Mouse (Mus musculus) heart, embryonic 13.5 days (tissue): Measurements from ENCODE around the gene Prkacb. TPM values are rescaled to one million over a fixed set of nuclear protein-coding genes. Genes with fewer than 3 reads are reported as not detected.
"Not testable (repeated sequence)": the region's sequence is repeated elsewhere in the genome, so short reads cannot be mapped to it uniquely, and the experiment has no call there.

ENCODE experiments used
- ATAC-seq: fragments of 200-750 bp; cut with Nextera tagmentation; 2 replicates; pipeline ENCODE4 v1.8.0; 2017; ENCODE audit warnings: moderate TSS enrichment; ENCODE audit not compliant: insufficient number of reproducible peaks, low FRiP score, low TSS enrichment; ENCODE audit errors: extremely low read depth
- H3K27ac ChIP-seq: fragments of 300-500 bp; sonication (generic); replicated peaks from 2 replicates; pipeline ENCODE4 v1.5.1; 2015; ENCODE audit warnings: moderate library complexity, mild to moderate bottlenecking, inconsistent platforms
- H3K27me3 ChIP-seq: fragments of 300-500 bp; sonication (generic); replicated peaks from 2 replicates; pipeline ENCODE4 v1.6.1; 2015; ENCODE audit warnings: mild to moderate bottlenecking, inconsistent platforms
- H3K36me3 ChIP-seq: fragments of 300-500 bp; sonication (generic); 2 replicates; pipeline ENCODE4 v1.6.1; 2015; ENCODE audit warnings: mild to moderate bottlenecking, inconsistent platforms
- H3K4me1 ChIP-seq: fragments of 300-500 bp; sonication (generic); 2 replicates; pipeline ENCODE4 v1.6.1; 2015; ENCODE audit warnings: inconsistent platforms
- H3K4me2 ChIP-seq: fragments of 300-500 bp; sonication (generic); 2 replicates; pipeline ENCODE4 v1.6.1; 2015; ENCODE audit warnings: inconsistent platforms, mild to moderate bottlenecking, moderate library complexity
- H3K4me3 ChIP-seq: fragments of 300-500 bp; sonication (generic); 2 replicates; pipeline ENCODE4 v1.5.1; 2015; ENCODE audit warnings: moderate library complexity, mild to moderate bottlenecking, inconsistent platforms
- H3K9ac ChIP-seq: fragments of 300-500 bp; sonication (generic); 2 replicates; pipeline ENCODE4 v1.6.1; 2015; ENCODE audit warnings: inconsistent platforms, mild to moderate bottlenecking, moderate library complexity
- H3K9me3 ChIP-seq: fragments of 300-500 bp; sonication (generic); 2 replicates; pipeline ENCODE4 v1.6.1; 2016; ENCODE audit warnings: inconsistent platforms
- WGBS: fragments of 180-500 bp; shearing (Covaris S2); methylation state at CpG from one replicate; pipeline ENCODE4 v1.1.7; 2015; ENCODE audit warnings: mixed read lengths; 5-methylcytosine and 5-hydroxymethylcytosine counted together
- polyA plus RNA-seq: library from polyadenylated mRNA; unstranded; fragments of >200 nt; fragmentation: Nextera tagmentation; extraction: Ambion mirVana; gene quantifications from 2 replicates; pipeline ENCODE4 v1.2.1, GENCODE M21; 2015

Prkacb gene
- polyA plus RNA-seq, 1 experiment from 2014 or later: 45.2 TPM

DNA sequence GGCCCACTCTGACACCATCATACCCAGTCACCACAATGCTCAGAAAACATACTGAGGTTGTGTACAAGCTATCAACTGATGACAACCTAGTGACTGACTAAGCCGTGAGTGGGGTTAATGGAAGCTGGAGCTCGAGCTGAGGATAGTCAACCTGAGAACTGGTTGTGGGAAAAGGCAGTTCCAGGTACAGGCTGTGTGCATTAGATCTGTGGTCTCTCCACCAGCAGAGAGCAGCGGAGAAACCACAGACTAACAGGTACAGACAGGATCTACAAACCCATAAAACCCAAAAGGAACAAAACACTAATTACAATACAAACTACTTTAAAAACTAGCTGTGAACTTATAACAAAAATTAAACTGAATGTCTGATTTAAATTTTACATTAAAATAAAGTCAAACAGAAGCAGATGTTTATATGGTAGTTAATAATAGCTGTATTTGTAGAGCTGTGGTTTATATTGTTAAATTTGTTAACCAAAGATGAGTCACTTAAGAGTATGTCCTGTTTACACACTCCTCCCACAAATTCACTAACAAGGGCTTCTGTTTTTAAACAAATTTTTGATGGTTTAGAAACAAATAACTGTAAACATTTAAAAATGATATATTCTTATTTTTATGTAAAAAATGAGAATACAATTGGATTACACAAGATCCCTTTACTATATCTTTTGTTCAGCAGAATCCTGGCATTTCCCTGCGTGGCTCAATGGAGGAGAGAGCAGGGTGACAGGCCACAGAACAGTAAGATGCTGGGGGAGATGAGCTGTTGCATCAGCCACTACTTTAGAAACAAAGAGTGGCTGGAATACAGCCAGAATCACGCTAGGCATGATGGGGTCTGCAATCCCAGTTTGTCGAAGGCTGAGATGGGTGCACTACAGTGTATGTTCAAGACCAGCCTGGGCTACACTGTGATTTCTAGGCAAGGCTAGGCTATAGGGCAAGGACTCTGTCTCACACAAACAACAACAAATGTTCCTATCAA, 54.5 kb downstream of the Prkacb start:
- Histone ChIP-seq H3K9me3 (no peaks in the 10 kb centered on the region), H3K4me3 (no peak overlapping the region), H3K27ac (no peak overlapping the region), H3K36me3 (peaks cover 21% of the 10 kb centered on the region), H3K9ac (no peak overlapping the region), H3K4me2 (no peak overlapping the region), H3K4me1 (peaks cover 4% of the 10 kb centered on the region; the same call in 1 of the 2 replicates), H3K27me3 (no peaks in the 10 kb centered on the region)
- no peak for ATAC-seq
- 73% methylated on average over 6 of the region's 6 CpGs for WGBS

DNA sequence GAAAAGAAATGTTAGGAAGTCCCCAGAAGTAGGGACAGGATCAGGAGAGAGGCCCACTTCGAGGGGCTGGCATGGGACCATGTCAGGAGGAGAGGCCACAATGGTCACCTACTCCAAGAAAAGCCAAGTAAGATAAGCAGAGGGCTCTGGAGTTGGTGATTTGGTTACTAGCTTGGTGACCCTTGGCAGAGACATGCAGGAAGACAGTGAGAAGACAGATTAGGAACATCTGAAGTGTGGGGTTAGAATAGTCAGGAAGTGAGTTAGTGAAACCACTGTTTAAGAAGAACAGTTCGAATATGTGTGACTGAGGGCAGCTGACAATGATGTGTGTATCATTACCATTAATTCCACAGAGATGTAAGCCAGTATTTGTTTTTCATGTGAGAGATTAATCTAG, 58.5 kb downstream of the Prkacb start:
- no peak overlapping the region for H3K4me3 ChIP-seq
- ATAC-seq: no peak
- peaks cover 53% of the 10 kb centered on the region for H3K36me3 ChIP-seq
- H3K27ac ChIP-seq: no peak overlapping the region
- no peaks in the 10 kb centered on the region for H3K9me3 ChIP-seq
- H3K9ac ChIP-seq: no peak overlapping the region
- no peaks in the 10 kb centered on the region for H3K27me3 ChIP-seq
- no peak overlapping the region for H3K4me2 ChIP-seq
- H3K4me1 ChIP-seq: peaks cover 4% of the 10 kb centered on the region; the same call in 1 of the 2 replicates
- WGBS: 60% methylated on average over 2 of the region's 2 CpGs

DNA sequence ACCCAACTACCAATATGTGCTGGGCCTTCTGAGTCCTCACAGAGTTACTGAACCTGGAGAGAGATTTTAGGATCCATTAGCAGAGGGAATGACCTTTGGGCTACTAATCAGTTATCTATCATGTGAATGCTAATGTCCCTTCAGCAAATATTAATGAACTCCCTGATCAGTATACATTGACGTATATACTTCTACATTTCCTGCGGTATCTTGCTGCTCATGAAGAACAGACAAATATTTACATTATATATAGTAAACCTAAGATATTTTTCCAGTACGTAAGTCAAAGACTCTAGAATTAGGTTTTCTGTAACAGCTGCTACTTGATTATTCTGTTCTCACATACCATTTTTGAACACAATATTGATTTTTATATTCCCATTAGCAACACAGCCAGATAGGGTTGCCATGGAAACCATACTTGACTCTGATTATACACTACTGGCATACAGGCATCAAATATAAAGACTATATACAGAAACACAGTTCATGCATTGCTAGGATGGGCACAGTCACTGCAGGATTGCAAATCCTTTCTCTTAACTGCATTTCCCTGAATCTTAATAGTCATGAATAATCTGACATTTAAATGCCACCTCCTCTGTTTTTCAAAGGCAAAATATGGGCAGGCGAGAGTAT, 71.1 kb downstream of the Prkacb start:
- no peak for ATAC-seq
- Histone ChIP-seq H3K9me3 (no peaks in the 10 kb centered on the region), H3K4me3 (no peak overlapping the region), H3K4me2 (no peak overlapping the region), H3K9ac (no peak overlapping the region), H3K36me3 (peaks cover 80% of the 10 kb centered on the region), H3K27ac (no peak overlapping the region), H3K4me1 (no peaks in the 10 kb centered on the region), H3K27me3 (no peaks in the 10 kb centered on the region)
- WGBS: 88% methylated on average over 4 of the region's 4 CpGs

- Histone ChIP-seq H3K9ac (no peak overlapping the region), H3K4me1 (peaks cover under 1% of the 10 kb centered on the region; the same call in 1 of the 2 replicates), H3K4me3 (no peak overlapping the region), H3K9me3 (no peaks in the 10 kb centered on the region), H3K4me2 (no peak overlapping the region), H3K27me3 (no peaks in the 10 kb centered on the region), H3K36me3 (peaks cover 78% of the 10 kb centered on the region), H3K27ac (no peak overlapping the region)
- no peak for ATAC-seq
- WGBS: 71% methylated on average over 5 of the region's 5 CpGs
These were observed 71.6 kb downstream of the Prkacb start for GRCm38 (mm10) chr3:146741158-146741557.

DNA sequence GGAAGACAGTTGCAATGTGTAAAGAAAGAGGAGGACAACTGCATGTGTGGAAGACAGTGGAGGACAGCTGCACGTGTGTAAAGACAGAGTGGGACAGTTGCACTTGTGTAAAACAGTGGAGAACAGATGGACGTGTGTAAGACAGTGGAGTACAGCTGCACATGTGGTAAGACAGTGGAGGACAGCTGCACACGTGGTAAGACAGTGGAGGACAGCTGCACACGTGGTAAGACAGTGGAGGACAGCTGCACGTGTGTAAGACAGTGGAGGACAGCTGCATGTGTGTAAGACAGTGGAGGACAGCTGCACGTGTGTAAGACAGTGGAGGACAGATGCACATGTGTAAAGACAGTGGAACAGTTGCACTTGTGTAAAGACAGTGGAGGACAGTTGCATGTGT, 76.6 kb downstream of the Prkacb start:
- H3K27ac ChIP-seq, H3K4me3 ChIP-seq, H3K9me3 ChIP-seq, H3K9ac ChIP-seq, H3K27me3 ChIP-seq, H3K4me2 ChIP-seq, ATAC-seq: not testable (repeated sequence)
- WGBS: 76% methylated on average over 6 of the region's 6 CpGs
- H3K4me1 ChIP-seq: peaks cover 26% of the 10 kb centered on the region
- H3K36me3 ChIP-seq: peaks cover 57% of the 10 kb centered on the region

DNA sequence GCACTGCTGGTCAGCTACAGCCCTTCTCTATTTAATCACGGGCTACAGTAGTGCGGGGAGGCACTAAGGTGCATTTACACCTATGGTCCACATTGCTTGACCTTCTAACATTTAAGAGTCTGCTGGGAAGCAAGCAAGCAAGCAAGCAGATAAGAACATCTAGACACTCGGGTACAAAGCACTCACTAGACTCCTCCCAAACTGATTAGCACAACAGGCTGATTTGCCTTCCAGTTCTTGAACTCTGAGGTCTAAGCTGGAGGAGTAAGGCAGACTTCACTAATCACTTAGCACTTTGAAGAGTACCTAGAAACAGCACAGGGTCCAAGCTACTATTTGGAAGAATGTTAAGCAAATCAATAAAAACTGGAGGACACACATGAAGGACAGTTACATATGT, 77.1 kb downstream of the Prkacb start:
- Histone ChIP-seq H3K9me3 (no peaks in the 10 kb centered on the region), H3K4me3 (no peak overlapping the region), H3K27ac (peak overlapping the region; percentile 26; the same call in 1 of the 2 replicates), H3K4me1 (peaks cover 26% of the 10 kb centered on the region), H3K36me3 (peaks cover 56% of the 10 kb centered on the region), H3K4me2 (peak overlapping the region; percentile 3; the same call in 1 of the 2 replicates), H3K27me3 (no peaks in the 10 kb centered on the region), H3K9ac (no peak overlapping the region)
- 30% methylated on average over 3 of the region's 3 CpGs for WGBS
- ATAC-seq: no peak

DNA sequence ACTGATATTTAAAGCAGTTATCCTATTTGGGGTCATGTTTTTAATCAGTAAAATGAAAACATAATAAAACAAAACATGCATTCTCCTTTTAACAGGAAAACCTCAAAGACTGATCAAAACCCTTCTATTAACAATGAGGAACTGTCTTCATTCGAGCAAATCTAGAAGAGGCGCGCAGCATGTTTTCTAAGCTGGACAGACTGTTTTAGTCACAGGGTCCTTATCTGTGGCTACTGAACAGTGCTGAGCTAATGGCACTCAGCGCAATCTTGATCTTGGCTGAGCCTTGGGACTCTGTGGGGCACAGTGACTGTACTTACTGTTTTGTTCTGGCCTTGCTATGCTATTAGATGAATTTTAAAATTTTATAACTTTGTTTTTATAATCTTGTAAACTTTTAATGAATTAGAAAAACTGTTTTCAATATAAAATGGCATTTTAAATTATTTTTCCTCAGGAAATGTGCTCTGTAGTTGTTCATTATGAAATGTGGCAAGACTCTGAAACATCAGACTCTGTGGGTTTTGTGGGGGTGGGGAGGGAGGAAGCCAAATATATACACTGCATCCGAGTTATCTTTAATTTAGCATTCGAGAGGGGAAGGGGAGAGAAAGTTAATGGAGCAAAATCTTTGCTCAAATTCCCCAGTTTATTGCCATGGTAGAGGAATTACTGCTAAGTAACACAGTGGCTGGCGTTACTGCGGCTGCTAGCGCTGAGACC, 77.7 kb downstream of the Prkacb start:
- Histone ChIP-seq H3K27me3 (no peaks in the 10 kb centered on the region), H3K4me3 (no peak overlapping the region), H3K9ac (no peak overlapping the region), H3K4me2 (peak overlapping the region; percentile 3; the same call in 1 of the 2 replicates), H3K9me3 (no peaks in the 10 kb centered on the region), H3K27ac (peak overlapping the region; percentile 26), H3K4me1 (peaks cover 26% of the 10 kb centered on the region), H3K36me3 (peaks cover 56% of the 10 kb centered on the region)
- 36% methylated on average over 9 of the region's 9 CpGs for WGBS
- no peak for ATAC-seq

DNA sequence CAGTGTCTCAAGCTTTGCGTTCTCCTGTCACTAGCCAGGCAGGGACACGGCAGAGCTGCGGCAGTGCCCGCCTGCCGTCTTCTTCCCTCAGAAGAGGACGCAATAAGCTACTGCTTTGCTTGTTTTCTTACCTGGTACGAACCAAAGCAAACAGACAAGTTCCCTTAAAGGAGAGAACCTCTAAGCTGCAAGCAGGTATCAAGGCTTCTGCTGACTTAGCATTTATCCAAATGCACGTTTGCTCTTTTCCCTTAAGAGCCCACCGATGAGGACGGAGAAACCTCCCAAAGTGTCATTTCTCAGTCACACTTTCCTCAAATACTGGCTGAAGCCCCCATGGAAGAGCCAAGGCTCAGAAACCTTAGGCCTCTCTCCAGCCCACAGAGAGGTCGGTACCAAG, 81.3 kb downstream of the Prkacb start:
- no peaks in the 10 kb centered on the region for H3K27me3 ChIP-seq
- peaks cover 58% of the 10 kb centered on the region for H3K36me3 ChIP-seq
- no peak overlapping the region for H3K9ac ChIP-seq
- peaks cover under 1% of the 10 kb centered on the region; the same call in 1 of the 2 replicates for H3K9me3 ChIP-seq
- H3K4me3 ChIP-seq: no peak overlapping the region
- 77% methylated on average over 11 of the region's 11 CpGs for WGBS
- no peak overlapping the region for H3K4me2 ChIP-seq
- ATAC-seq: no peak
- no peak overlapping the region for H3K27ac ChIP-seq
- peaks cover 26% of the 10 kb centered on the region for H3K4me1 ChIP-seq

GRCm38 (mm10) chr3:146723037-146723436, 89.8 kb downstream of the Prkacb start:
- H3K27ac ChIP-seq: no peak overlapping the region
- no peak for ATAC-seq
- no peak overlapping the region for H3K4me3 ChIP-seq
- H3K36me3 ChIP-seq: peaks cover 31% of the 10 kb centered on the region
- H3K4me1 ChIP-seq: no peaks in the 10 kb centered on the region; the same call in 1 of the 2 replicates
- H3K4me2 ChIP-seq: no peak overlapping the region
- H3K9ac ChIP-seq: no peak overlapping the region
- peaks cover 10% of the 10 kb centered on the region for H3K9me3 ChIP-seq
- WGBS: 65% methylated on average over 3 of the region's 3 CpGs
- no peaks in the 10 kb centered on the region for H3K27me3 ChIP-seq

- Histone ChIP-seq H3K27ac (no peak overlapping the region), H3K4me2 (no peak overlapping the region)
These were observed 93.1 kb downstream of the Prkacb start for GRCm38 (mm10) chr3:146719696-146720095.

GRCm38 (mm10) chr3:146718251-146718650, 94.5 kb downstream of the Prkacb start:
- 66% methylated on average over 5 of the region's 5 CpGs for WGBS
- H3K4me2 ChIP-seq: no peak overlapping the region
- no peaks in the 10 kb centered on the region for H3K4me1 ChIP-seq
- H3K27ac ChIP-seq: no peak overlapping the region
- no peak for ATAC-seq
- no peak overlapping the region for H3K4me3 ChIP-seq
- no peaks in the 10 kb centered on the region for H3K27me3 ChIP-seq
- H3K36me3 ChIP-seq: no peaks in the 10 kb centered on the region
- H3K9me3 ChIP-seq: no peaks in the 10 kb centered on the region
- H3K9ac ChIP-seq: no peak overlapping the region

More at GRCm38 (mm10) chr3:146719696-146720095, 93.1 kb downstream of the Prkacb start:
- H3K9me3 ChIP-seq: no peaks in the 10 kb centered on the region
- no peak overlapping the region for H3K4me3 ChIP-seq
- 60% methylated on average over 4 of the region's 4 CpGs for WGBS
- no peak for ATAC-seq
- no peaks in the 10 kb centered on the region for H3K36me3 ChIP-seq
- no peaks in the 10 kb centered on the region for H3K27me3 ChIP-seq
- no peaks in the 10 kb centered on the region for H3K4me1 ChIP-seq
- no peak overlapping the region for H3K9ac ChIP-seq
